Mouse (Mus musculus): ENCODE measurements around the gene Tekt5.

- TF ChIP-seq POLR2A (IDR thresholded peaks at IDR 0.05; ENCODE audit: insufficient read length, low read depth) (no peak), E2F4 (IDR thresholded peaks at IDR 0.05; ENCODE audit: insufficient read depth) (no peak), MAX (IDR thresholded peaks at IDR 0.05; ENCODE audit: low read depth) (no peak), TCF12 (IDR thresholded peaks at IDR 0.05; ENCODE audit: insufficient read depth, poor library complexity, severe bottlenecking) (peak; percentile 76), USF1 (IDR thresholded peaks at IDR 0.05; ENCODE audit: low read depth) (no peak), TCF3 (IDR thresholded peaks at IDR 0.05; ENCODE audit: insufficient read length, low read depth) (peak; percentile 97)
Observed at GRCm38 (mm10) chr16:10351050-10351636, 44.1 kb downstream of the Tekt5 start.
